Mouse (Mus musculus) liver, postnatal 0 days (tissue): ENCODE data around the gene Ccdc186. TPM values are rescaled to one million over a fixed set of nuclear protein-coding genes. Genes with fewer than 3 reads are reported as not detected.

Source experiments
- ATAC-seq: fragments of 200-750 bp; cut with Nextera tagmentation; 2 replicates; pipeline ENCODE4 v1.8.0; 2017; ENCODE audit warnings: mild to moderate bottlenecking, moderate library complexity
- DNase-seq: peaks from one replicate; pipeline ENCODE4 v3.0.0-alpha.2; 2016
- H3K27ac ChIP-seq: fragments of 300-500 bp; sonication (generic); 2 replicates; pipeline ENCODE4 v1.5.1; 2014; ENCODE audit warnings: antibody characterized with exemption, moderate library complexity, mild to moderate bottlenecking, low read depth
- H3K27me3 ChIP-seq: fragments of 300-500 bp; sonication (generic); 2 replicates; pipeline ENCODE4 v1.6.1; 2014; ENCODE audit warnings: low read length, control low read depth, mixed read lengths; ENCODE audit not compliant: insufficient read depth
- H3K36me3 ChIP-seq: fragments of 300-500 bp; sonication (generic); replicated peaks from 2 replicates; pipeline ENCODE4 v1.6.1; 2014; ENCODE audit warnings: mild to moderate bottlenecking, control low read depth, low read length, moderate library complexity, mixed read lengths; ENCODE audit not compliant: insufficient read depth
- H3K4me1 ChIP-seq: fragments of 300-500 bp; sonication (generic); 2 replicates; pipeline ENCODE4 v1.6.1; 2014; ENCODE audit warnings: antibody characterized with exemption, mild to moderate bottlenecking, control low read depth; ENCODE audit not compliant: insufficient read depth
- H3K4me2 ChIP-seq: fragments of 300-500 bp; sonication (generic); 2 replicates; pipeline ENCODE4 v1.6.1; 2014; ENCODE audit warnings: low read depth, mild to moderate bottlenecking, low read length, moderate library complexity, mixed read lengths
- H3K4me3 ChIP-seq: fragments of 300-500 bp; sonication (generic); 2 replicates; pipeline ENCODE4 v1.5.1; 2014; ENCODE audit warnings: low read depth, low read length
- H3K9ac ChIP-seq: fragments of 300-500 bp; sonication (generic); replicated peaks from 2 replicates; pipeline ENCODE4 v1.6.1; 2014; ENCODE audit warnings: mild to moderate bottlenecking, moderate library complexity
- H3K9me3 ChIP-seq: fragments of 300-500 bp; sonication (generic); 2 replicates; pipeline ENCODE4 v1.6.1; 2016; ENCODE audit warnings: mild to moderate bottlenecking, control low read depth, low read length, mixed read lengths
- CTCF ChIP-seq: sonication (generic); IDR thresholded peaks from 2 replicates; pipeline ENCODE4 v1.5.1; 2016; ENCODE audit warnings: antibody characterized with exemption, low read depth
- EP300 ChIP-seq: IDR thresholded peaks from 2 replicates; pipeline ENCODE4 v1.6.1; 2016; ENCODE audit warnings: antibody characterized with exemption, low read depth, mild to moderate bottlenecking
- WGBS: fragments of 180-500 bp; shearing (Covaris S2); extraction: QIAGEN DNeasy Blood & Tissue Kit; methylation state at CpG from one replicate; pipeline ENCODE4 v1.1.7; 2014; ENCODE audit not compliant: insufficient replicate concordance; 5-methylcytosine and 5-hydroxymethylcytosine counted together
- polyA plus RNA-seq: library from polyadenylated mRNA; unstranded; fragments of >200 nt; fragmentation: Nextera tagmentation; extraction: Ambion mirVana; gene quantifications from 2 replicates; pipeline ENCODE4 v1.2.1, GENCODE M21; 2015

Gene Ccdc186
- polyA plus RNA-seq, 1 experiment from 2014 or later, result 4.6 TPM

DNA sequence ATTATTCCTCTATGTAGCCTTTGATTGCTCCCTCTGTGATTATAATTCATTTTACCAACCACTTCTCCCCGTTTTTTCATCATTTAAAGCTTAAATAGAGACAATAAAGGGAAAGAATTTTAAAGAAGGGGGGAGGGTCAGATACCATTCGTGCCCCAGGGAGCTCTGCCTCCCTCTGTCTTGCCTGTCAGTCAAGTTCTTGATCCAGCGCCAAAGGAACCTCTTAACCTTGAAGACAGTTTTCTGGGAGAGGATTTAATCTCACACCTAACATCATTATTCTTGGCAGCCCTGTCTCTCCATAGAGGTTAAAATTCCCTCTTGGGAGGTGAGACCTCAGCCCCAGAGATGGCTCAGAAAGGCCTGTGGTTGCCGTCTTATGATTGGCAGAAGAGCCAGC lies 71.3 kb downstream of the Ccdc186 start:
- WGBS, result 56% methylated on average over 4 of the region's 4 CpGs
- no peaks in the 10 kb centered on the region for H3K27me3 ChIP-seq
- no peak overlapping the region for H3K4me2 ChIP-seq
- H3K9me3 ChIP-seq, result no peaks in the 10 kb centered on the region
- no peaks in the 10 kb centered on the region for H3K4me1 ChIP-seq
- DNase-seq (no peak), ATAC-seq (no peak)
- H3K4me3 ChIP-seq, result no peak overlapping the region
- no peak overlapping the region for H3K9ac ChIP-seq
- H3K36me3 ChIP-seq, result no peaks in the 10 kb centered on the region
- TF ChIP-seq CTCF, result no peak
- no peak for TF ChIP-seq EP300
- H3K27ac ChIP-seq, result no peak overlapping the region

DNA sequence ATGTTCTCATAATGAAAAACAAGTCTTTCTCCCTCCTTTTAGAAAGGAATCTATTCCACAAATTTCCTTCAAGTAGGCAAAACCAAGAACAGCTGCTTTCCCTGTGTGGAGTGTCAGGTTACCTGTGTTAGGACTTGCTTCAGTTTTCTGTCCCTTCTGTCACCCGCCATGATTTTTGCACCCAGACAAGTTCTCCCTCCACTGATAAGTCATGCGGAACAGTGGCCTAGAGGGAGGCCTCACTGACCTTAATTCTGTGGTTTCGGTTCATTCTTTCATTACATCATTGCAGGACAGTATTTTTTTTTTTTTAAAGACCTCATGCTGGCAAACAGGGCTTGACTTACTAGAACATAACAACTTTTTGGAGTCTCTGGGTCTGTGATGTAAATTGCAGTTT lies 72.6 kb downstream of the Ccdc186 start:
- no peaks in the 10 kb centered on the region for H3K9me3 ChIP-seq
- H3K4me2 ChIP-seq, result no peak overlapping the region
- H3K9ac ChIP-seq, result no peak overlapping the region
- 47% methylated on average over 3 of the region's 3 CpGs for WGBS
- H3K27me3 ChIP-seq, result no peaks in the 10 kb centered on the region
- H3K36me3 ChIP-seq, result no peaks in the 10 kb centered on the region
- H3K27ac ChIP-seq, result no peak overlapping the region
- DNase-seq (no peak), ATAC-seq (peak; percentile 70)
- TF ChIP-seq EP300 (no peak), CTCF (no peak)
- H3K4me1 ChIP-seq, result no peaks in the 10 kb centered on the region
- no peak overlapping the region for H3K4me3 ChIP-seq

DNA sequence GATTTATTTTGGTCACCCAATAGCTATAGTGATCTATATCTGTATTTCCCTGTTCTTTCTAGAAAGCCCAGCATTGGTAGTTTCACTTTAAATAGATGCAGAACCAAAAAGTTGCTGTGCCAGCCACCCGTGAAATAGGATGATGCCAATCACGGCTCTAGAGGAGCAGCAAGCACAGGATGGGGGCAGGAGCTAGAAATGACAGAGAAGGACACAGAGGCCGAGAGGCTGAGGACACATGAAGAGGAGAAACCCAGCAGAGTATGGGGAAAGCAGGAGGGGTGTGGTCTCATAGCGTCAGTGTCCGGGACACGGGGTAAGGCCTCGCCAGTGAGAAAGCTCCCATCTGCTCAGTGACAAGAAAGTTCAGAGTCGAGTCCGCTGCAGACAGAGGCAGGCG lies 74.1 kb downstream of the Ccdc186 start:
- ATAC-seq (peak; percentile 20; the same call in 1 of the 2 replicates), DNase-seq (no peak)
- 71% methylated on average over 10 of the region's 10 CpGs for WGBS
- Histone ChIP-seq H3K9me3 (no peaks in the 10 kb centered on the region), H3K4me3 (no peak overlapping the region), H3K4me2 (no peak overlapping the region), H3K27me3 (no peaks in the 10 kb centered on the region), H3K4me1 (no peaks in the 10 kb centered on the region), H3K36me3 (no peaks in the 10 kb centered on the region), H3K27ac (no peak overlapping the region), H3K9ac (no peak overlapping the region)
- TF ChIP-seq CTCF (no peak), EP300 (no peak)

DNA sequence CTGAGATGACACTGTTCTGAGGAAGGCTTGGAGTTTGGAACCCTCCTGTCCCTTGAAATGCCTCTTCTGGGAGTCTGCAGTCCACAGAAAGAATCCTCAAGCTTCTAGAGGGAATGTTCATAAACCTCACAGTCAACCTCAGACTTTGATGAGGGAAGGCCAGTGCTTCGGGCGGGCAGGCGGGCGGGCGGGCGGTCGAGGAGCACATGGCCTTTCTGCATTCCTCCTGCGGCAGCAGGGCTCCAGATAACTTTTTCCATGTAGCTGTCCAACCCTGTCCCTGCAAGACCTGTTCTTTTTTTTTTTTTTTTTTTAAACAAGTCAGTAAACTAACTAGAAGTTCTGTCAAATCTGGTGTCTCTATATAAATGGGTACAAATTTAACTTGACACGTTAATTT lies 75.4 kb downstream of the Ccdc186 start:
- no peak overlapping the region for H3K9ac ChIP-seq
- H3K4me3 ChIP-seq, result no peak overlapping the region
- WGBS, result 75% methylated on average over 9 of the region's 9 CpGs
- ATAC-seq (no peak), DNase-seq (no peak)
- H3K9me3 ChIP-seq, result no peaks in the 10 kb centered on the region
- H3K27me3 ChIP-seq, result no peaks in the 10 kb centered on the region
- H3K4me2 ChIP-seq, result no peak overlapping the region
- H3K4me1 ChIP-seq, result no peaks in the 10 kb centered on the region
- TF ChIP-seq CTCF, result no peak
- TF ChIP-seq EP300, result no peak
- H3K36me3 ChIP-seq, result no peaks in the 10 kb centered on the region
- no peak overlapping the region for H3K27ac ChIP-seq

DNA sequence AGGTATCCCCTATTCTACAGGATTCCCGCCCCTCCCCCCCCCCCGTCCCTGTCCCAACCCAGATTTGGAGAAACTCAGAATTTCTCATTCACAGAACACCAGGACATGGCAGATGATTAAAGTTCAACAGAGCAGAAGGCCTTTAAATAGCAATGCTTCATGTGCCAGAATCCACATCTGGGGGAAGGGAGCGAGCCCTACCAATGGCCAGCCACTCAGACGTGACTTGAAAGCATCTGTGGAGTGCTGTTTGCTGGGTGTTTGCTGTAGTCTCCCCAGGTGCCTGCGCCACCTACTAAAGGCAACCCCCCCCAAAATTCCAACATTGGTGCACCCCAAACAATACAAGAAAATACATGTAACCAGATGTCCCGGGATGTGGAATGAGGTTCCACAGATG lies 76.5 kb downstream of the Ccdc186 start:
- H3K27me3 ChIP-seq, result no peaks in the 10 kb centered on the region
- ATAC-seq, result no peak
- no peak overlapping the region for H3K9ac ChIP-seq
- no peaks in the 10 kb centered on the region for H3K36me3 ChIP-seq
- no peak for DNase-seq
- TF ChIP-seq CTCF, result no peak
- no peak for TF ChIP-seq EP300
- no peak overlapping the region for H3K4me2 ChIP-seq
- WGBS, result 70% methylated on average over 6 of the region's 6 CpGs
- no peaks in the 10 kb centered on the region for H3K4me1 ChIP-seq
- H3K27ac ChIP-seq, result no peak overlapping the region
- H3K4me3 ChIP-seq, result no peak overlapping the region
- no peaks in the 10 kb centered on the region for H3K9me3 ChIP-seq

DNA sequence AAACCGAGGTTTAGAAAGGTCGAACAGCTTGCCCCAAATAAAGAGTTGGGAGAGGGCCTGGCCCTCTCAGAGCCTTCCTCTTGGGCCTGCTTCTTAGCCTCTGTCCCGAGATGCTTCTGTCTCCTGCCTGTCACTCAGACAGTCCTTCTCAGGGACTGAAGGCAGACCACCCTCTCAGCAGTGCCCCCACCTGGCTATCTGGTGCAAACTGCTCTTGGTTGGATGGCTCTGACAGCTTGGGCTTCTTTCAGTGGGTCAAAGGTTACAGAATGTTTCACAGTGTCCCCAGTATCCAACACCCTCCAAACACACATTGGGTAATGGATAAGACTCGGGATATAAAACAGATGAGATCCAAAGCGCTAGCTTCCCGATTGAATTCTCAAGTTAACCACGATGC lies 76.9 kb downstream of the Ccdc186 start:
- Histone ChIP-seq H3K27ac (no peak overlapping the region), H3K4me3 (no peak overlapping the region), H3K27me3 (no peaks in the 10 kb centered on the region), H3K9me3 (no peaks in the 10 kb centered on the region), H3K4me2 (no peak overlapping the region), H3K36me3 (no peaks in the 10 kb centered on the region), H3K4me1 (no peaks in the 10 kb centered on the region), H3K9ac (no peak overlapping the region)
- 66% methylated on average over 7 of the region's 7 CpGs for WGBS
- TF ChIP-seq CTCF (peak; percentile 49), EP300 (no peak)
- DNase-seq (peak; percentile 38), ATAC-seq (peak; percentile 71)

Other genes with a start within 250 kb of the Ccdc186 start
- 0.47 and 0.63 TPM in 2 replicates for gene Adrb1, start 100.0 kb downstream of the Ccdc186 start, polyA plus RNA-seq
- gene Tdrd1, start 4.0 kb upstream of the Ccdc186 start, polyA plus RNA-seq, result not detected in 2 replicates
- gene Vwa2, start 52.1 kb upstream of the Ccdc186 start, polyA plus RNA-seq, result not detected in 2 replicates
- 1.1 and 1.5 TPM in 2 replicates for gene Afap1l2, start 186.0 kb upstream of the Ccdc186 start, polyA plus RNA-seq